Mouse (Mus musculus) lung, adult 18-20 months (tissue): ENCODE measurements around the gene Atg4d.
"Not testable (repeated sequence)": the region's sequence is repeated elsewhere in the genome, so short reads cannot be mapped to it uniquely, and the experiment has no call there.

ENCODE experiments used
- DNase-seq, 2 experiments: peaks; one replicate each; pipeline ENCODE4 v3.0.0; 2022; ENCODE audit warnings: mixed read lengths in 2 of 2

Atg4d gene

DNA sequence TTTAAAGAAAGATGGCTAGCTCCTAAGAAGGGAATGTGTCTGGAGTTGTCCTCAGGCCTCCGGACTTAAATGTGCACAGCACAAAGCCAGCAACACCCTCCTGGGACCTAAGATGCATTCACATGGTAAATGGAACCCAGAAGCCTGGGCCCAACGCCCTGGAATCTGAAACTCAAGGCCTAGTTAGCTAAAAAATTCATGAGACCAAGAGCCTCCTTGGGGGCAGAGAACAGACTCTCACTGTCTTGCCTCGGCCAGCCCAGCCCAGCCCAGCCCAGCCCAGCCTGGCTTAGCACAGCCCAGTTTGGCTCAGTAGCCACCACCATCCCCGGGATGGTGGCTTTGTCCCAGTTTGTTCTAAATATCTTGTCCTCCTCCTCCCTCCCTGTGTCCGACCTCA is 50.3 kb downstream of the Atg4d start:
- DNase-seq: no peak

- DNase-seq: no peak
These were observed 51.6 kb downstream of the Atg4d start for GRCm38 (mm10) chr9:21316696-21317095.

DNA sequence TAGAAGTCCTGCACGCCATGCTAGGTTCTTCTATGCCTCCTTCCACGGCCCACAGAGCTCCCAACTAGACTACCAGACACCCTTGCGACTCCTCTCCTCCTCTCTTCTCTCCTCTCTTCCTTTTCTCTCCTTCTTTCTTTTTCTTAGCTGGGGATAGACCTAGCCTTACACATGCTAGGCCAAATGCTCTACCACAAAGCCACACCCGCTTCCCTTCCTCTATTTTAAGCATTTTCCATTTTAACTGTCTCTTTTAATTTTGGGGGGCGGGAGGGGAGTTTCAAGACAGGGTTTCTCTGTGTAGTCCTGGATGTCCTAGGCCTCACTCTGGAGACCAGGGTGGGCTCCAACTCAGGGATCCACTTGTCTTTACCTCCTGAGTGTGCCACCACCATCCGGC is 53.7 kb downstream of the Atg4d start:
- no peak for DNase-seq

DNA sequence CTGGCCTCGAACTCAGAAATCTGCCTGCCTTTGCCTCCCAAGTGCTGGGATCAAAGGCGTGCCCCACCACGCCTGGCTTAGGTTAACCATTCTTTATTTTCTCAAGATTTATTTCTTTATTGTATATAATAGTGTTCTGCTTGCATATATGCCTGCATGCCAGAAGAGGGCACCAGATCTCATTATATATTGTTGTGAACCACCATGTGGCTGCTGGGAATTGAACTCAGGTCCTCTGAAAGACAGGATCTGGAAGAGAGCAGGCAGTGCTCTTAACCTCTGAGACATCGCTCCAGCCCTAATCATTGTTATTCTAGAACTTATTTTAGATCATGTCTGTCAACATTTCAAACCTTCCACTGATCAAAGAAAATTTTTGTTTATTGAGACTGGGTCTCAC is 54.4 kb downstream of the Atg4d start:
- no peak for DNase-seq

DNA sequence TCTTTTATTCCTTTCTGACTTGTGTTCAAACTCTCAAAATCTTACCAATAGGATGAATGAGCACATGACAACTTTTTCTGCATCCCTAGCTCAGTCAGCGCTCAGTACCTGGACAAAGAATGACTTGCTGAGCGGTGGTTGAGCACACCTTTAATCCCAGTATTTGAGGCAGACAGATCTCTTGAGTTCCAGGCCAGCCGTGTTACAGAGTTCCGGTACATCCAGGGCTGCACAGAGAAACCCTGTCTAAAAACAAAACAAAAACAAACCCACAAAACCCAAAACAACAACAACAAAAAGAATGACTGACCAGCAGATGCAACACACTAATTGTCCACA is 55.2 kb downstream of the Atg4d start:
- DNase-seq: no peak

- DNase-seq: peak; percentile 83 to 88
These were observed 55.8 kb downstream of the Atg4d start, which contains the start of gene Slc44a2 for GRCm38 (mm10) chr9:21320619-21321512. Gene Slc44a2 (plus strand): TSS chr9:21320698.

GRCm38 (mm10) chr9:21321513-21321835 is 56.4 kb downstream of the Atg4d start:
- DNase-seq: peak; percentile 52 to 68

DNA sequence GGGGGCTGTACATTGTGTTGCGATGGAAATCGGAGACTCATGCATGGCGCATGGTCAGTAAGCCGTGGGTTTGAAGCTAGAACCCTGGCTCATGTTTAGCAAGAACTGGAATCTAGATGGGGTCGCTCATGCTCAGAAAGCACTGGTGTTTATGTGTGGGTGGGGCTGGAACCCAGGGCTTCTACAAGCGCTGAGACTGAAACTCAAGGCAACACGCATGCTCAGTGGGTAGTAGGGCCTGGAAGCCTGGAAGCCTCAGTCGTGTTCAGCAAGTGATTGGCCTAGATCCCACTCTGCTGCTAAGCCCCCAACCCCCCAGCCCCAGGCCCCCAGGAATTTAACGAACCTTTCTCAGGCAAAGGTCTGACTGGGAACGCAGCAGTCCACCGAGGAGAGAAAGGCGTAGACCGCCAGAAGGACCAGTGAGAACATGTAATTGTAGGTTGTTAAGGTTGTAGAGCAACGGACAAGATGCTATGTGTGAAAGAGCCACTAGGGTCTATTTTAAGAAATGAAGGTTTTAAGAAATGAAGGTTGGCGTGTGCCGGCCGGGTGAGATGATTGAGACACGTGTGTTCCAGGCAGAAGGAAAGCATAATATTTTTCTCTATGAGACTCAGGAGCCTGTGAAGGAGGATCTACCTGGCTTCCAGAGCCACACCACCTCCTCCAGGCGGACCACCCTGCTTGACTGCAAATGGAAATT is 57.3 kb downstream of the Atg4d start:
- no peak for DNase-seq

DNA sequence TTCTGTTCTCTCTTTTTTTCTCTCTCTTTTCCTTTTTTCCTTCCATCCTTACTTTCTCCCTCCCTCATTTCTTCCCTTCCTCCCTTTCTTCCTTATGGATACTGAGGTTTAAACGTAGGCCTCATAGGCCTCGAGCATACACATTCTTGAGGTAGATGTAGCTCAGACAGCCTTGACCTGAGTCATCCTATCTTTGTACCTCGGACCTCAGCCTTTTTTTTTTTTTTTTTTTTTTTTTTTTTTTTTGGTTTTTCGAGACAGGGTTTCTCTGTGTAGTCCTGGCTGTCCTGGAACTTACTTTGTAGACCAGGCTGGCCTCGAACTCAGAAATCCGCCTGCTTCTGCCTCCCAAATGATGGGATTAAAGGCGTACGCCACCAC is 57.8 kb downstream of the Atg4d start:
- DNase-seq: not testable (repeated sequence)

DNA sequence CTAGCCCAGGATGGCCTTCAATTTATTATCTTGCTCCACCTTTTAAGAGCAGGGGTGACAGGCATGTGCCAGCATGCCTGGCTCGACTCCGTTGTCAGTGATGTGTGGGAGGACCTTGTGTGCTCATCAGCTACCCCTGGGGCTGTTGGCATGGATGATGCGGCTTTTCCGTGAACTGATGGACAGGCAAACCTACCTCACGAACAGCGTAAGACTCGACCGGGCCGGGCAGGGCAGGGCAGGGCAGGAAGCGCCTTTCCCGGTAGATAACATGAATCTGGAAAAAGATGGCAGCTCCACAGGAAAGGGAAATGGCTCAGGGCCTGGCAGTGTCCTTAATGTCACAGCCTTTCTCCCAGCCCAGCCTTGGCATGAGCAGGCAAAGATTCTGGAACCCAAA is 59.2 kb downstream of the Atg4d start:
- peak; percentile 53 to 70 for DNase-seq
